Mouse (Mus musculus) brain, adult 2 months (tissue): Measurements from ENCODE around the gene Fsd1.

Experiments
- DNase-seq: peaks from one replicate; pipeline ENCODE4 v3.0.0; 2011; ENCODE audit warnings: low read depth, low spot score

Fsd1 gene

GRCm38 (mm10) chr17:55961631-55962030 lies 24.7 kb upstream of the Fsd1 start:
- DNase-seq = no peak

DNA sequence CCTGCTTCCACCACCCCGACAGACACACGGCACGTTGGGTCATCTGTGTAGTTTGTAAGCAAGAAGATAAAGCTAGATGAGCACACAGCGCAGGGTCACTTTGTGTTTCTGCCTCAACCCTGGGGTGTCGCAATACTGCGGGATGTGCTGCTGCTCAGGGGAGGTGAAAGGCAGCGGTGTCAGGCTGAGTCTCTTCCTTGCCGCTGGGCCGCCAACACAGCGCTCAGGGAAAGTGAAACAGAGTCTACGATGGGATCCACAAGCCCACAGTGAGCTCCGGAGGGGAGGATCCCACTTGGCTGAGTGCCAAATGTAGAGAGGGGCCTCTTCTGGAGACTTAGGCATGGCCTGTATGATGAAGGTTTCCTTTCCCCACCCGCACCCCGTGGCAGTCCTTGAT lies 23.1 kb upstream of the Fsd1 start:
- DNase-seq = no peak

- no peak for DNase-seq
Observed at GRCm38 (mm10) chr17:55964496-55964895, 21.8 kb upstream of the Fsd1 start.

DNA sequence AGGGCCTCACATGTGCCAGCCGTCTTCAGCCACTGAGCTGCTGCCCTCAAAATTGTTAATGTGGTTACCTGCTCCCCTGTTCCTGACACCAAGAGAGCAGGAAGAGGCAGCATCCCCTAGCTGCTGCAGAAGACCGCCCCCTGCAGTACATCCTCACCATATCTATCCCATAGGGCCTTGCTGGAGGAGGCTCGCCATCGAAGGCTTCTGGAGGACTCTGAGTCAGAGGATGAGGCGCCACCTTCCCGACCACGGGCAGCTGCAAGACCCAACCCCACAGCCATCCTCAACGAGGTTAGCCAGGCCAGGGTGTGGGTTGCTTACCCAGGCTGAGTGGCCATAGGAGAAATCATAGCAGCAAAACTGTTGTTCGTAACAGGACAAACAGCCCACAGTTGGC lies 21.3 kb upstream of the Fsd1 start:
- DNase-seq = no peak

- peak; percentile 42 for DNase-seq
Observed at GRCm38 (mm10) chr17:55967186-55967585, 19.1 kb upstream of the Fsd1 start.

GRCm38 (mm10) chr17:55968210-55968609 lies 18.1 kb upstream of the Fsd1 start:
- no peak for DNase-seq

DNA sequence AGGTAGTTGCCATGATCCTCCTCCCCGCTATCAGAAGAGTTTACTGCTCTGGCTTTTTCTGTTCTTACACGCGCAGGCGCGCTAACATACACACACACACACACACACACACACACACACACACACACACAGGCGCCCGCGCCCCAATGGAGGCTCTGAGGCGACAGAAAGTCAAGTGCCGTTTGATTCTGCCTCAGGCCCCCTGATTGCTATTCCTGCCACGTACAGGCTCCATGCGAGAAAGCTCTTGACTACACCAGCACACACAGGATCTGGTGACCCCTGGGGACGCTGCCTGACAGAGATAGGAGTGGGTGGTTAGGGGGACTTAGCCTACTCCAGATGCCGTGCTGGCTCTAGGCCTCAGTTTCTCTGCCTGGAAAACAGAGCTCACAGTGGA lies 16.7 kb upstream of the Fsd1 start:
- peak; percentile 64 for DNase-seq

DNA sequence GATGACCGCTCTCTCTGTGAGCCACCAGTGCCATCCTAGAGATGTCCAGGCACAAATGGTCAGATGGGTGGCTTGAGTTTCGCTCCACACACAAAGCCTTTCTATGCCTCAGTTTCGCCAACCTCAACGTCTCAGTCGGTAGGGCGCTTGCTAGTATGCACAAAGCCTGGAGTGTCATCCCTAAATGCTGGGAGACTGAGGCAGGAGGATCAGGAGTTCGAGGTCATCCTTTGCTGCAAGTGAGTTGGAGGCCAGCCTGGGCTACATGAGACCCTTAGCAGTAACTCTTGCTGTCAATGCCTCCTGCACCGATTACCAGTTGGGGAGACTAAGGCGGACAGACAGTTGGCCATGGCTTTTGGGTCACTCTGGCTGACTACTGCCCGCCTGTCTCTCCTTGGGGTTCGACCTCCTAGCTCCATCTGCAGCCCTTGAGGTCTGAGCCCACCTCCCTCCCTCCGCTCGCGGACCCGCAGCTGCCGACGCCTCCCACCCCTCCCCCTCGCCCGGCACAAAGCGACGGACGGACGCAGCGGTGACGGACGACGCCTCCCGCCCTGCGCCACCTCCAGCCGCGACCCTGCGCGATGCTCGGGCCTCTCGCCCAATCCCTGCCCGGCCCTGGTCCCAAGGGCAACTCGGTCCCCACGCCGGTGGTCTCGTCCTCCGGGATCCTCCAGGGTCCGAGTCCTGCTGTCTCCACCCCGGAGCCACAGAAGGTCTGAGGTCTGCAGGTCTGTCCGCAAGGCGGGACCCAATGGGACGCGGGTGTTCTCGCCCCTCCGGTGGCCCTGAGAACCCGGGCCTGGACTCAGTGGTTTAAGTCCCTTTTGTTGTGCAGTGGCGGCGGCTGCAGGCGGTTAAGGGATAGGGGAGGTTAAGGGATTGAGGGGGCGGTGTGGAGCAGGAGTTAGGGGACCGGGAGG lies 16.1 kb upstream of the Fsd1 start, which contains the start of gene Shd:
Gene Shd (plus strand): TSS at position 502 of the 926 bp plus-strand sequence.
- peak; percentile 61 for DNase-seq

DNA sequence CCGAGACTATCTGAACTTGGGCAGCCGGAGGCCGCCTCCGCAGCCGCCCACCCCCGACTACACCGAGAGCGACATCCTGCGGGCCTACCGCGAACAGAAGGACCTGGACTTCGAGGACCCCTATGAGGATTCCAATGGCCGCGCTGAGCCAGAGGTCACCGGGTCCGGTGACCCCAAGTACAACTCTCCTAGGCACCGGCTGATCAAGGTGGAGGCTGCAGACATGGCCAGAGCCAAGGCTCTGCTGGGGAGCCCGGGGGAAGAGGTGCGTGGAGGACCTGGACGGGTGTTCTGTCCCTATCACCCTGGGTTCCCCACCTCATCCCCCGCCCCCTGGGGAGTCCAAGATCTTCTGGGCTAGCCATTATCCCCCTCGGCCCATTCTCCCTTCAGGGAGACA lies 14.9 kb upstream of the Fsd1 start:
- no peak for DNase-seq

GRCm38 (mm10) chr17:55976255-55976862 lies 9.9 kb upstream of the Fsd1 start:
- peak; percentile 91 for DNase-seq

DNA sequence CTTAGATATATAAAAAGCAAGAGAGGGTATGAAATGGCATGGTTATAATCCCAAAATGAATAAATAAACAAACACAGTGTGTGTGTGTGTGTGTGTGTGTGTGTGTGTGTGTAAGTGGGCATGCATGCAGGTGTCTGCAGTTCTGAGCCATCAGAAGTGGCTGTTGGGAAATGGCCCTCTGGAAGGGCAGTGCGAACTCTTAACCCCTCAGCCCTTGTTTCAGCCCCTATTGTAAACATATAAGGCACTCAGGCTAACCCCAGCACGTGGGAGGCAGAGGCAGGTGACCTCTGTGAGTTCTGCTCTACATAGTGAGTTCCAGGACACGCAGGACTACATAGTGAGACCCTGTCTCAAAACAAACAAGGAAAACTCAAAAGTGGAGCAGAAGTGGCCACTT lies 9.0 kb upstream of the Fsd1 start:
- no peak for DNase-seq

DNA sequence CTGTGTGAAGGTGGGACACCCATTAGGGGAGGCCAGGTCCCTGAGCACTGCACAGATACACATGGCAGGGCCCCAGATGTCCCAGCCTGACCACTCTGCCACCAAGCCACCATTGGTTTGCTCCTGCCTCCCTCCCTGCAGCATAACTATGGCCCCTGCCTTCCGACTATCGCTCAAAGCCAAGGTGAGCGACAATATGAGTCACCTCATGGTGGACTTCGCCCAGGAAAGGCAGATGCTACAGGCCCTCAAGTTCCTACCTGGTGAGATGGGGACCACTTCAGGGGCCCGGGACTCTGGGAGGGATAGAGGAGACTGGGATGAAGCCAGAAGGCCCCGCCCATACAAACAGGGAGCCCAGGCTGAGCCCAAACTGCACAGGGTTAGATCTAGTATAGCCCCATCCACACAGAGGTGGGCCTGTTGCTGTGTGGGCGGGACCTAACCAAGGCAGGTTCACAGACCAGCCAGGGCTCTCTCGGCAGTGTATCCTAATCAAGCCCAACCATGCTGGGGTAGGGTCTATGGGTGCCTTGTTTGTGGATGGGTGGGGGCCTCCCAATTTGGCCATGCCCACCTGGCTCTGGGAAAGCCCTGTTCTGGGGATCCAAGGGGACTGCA lies 4.1 kb downstream of the Fsd1 start:
- no peak for DNase-seq

- no peak for DNase-seq
Observed at GRCm38 (mm10) chr17:55996007-55996406, 9.7 kb downstream of the Fsd1 start.

DNA sequence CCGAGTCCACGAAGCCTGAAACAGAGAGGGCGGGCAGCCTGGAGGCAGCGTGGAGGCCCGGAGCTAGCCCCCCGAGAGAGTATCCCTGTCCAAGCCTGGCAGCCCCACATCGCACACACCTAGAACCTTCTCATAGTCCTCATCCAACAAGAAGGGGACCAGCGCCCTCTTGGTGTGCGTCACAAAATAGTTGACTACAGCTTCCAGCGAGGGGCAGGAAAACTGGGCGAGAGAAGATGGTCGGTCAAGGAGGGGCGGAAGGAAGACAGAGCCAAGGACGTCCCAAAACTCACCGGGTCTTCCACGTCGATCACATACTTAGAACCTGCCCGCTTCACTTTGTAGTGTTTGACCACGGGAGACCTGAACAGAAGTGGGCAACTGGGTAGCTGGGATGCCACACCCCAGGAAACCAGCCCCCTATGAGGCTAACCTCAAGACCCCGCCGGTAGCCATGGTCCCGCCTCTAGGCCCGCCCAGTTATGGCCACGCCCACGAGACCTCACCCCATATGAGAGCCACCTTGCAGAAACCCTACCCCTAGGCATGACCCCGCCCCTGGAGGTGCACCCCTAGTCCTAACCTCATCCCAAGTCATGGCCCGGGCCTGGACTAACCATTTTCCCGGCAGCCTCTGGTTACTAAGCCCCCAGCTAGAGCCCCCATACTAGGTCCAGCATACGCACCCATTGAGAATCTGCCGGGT lies 13.6 kb downstream of the Fsd1 start:
- DNase-seq = no peak

GRCm38 (mm10) chr17:56003000-56003399 lies 16.7 kb downstream of the Fsd1 start:
- DNase-seq = peak; percentile 63

GRCm38 (mm10) chr17:56005415-56006061 lies 19.2 kb downstream of the Fsd1 start, which contains the start of the genes Stap2 and Mpnd:
Gene Stap2 (minus strand): TSS chr17:56005584.
Gene Mpnd (plus strand): TSS chr17:56005711.
- peak; percentile 96 for DNase-seq

DNA sequence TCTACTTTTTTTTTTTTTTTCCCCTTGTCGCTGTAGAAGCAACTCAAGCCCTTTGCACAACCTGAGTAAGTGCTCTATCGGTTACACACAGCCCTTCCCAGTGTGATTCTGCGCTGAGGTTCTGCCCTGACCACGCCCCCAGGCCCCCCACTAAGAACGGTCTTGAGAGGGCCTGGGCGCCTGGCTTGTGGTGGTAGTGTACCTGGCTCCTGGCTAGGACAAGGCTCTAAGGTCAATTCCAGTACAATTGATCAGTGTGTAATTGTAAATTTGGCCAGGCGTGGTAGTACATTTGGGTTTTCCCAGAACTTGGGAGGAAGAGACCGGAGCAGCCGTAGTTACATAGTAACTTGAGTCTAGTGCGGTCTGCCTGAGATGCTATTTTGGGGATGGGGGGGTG lies 20.6 kb downstream of the Fsd1 start:
- DNase-seq = no peak

DNA sequence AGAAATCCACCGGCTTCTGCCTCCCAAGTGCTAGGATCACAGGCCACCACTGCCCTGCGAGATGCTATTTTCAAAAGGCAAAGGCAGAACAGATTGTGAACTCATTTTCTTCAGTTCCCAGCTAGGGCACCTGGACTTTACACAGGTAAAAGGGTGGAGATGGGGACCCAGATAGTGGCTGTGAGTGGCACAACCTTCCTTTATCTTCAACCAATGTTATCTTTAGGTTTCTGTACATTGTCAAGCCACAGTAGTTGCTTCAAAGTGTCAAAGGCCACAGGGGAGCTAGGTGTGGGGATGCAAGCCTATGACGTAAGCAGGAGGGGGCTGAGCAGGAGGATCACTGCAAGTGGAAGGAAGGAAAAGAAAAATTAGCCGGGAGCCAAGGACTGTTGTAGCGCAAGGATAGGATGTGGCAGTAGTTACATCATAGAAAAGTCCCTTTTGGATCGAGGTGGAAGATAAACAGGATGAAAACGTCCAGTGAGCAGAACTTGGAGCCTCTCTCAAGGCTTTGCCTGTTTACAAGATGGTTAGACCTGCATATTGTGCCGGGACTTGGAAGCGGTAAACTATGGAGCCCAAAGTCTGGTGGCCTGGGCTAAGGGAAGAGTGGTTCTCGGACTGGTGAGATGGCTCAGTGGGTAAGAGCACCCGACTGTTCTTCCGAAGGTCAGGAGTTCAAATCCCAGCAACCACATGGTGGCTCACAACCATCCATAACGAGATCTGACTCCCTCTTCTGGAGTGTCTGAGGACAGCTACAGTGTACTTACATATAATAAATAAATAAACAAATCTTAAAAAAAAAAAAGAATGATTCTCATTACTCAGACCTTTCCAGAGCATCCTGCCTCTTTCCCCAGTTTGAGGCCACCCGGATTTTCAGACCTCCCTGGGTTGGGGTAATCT lies 21.4 kb downstream of the Fsd1 start:
- no peak for DNase-seq

DNA sequence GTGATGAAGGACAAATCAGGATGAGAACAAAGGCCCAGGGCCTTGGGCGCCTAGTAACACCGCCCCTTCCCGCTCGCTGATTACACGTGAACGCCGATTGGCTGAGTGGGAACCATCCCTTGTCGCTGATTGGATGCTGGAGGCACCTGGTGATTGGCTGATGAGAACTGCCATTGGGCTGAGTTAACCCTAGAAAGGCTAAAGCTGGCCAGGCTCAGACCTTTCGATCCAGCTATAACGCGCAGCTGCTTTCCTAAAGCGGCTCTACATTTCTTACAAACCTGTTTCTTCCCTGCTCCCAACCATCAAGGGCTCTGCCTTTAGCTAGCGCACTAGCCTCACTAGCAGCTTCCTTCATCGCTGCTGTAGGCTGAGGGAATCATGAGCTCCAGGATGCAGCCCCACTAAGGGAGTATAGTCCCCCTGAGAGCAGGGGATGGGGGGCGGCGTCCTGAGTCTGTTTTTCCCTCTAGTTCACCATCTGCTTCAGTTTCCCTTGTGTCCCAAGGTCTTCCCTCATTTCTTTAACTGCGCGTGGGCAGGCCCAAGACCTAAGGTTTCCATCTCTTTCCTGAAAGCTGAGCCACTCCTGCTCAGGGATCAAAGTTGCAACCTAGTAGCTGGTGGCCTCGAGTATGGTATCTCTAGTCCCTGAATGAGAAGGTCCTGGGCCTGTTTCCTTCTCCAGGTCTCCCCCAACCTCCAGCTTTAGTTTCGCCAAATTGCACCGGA lies 22.2 kb downstream of the Fsd1 start:
- peak; percentile 99 for DNase-seq
